Mouse (Mus musculus): ENCODE results near the gene Lyzl4. TPM values are rescaled to one million over a fixed set of nuclear protein-coding genes. Genes with fewer than 3 reads are reported as not detected.
A peak's percentile ranks its signal among the peaks of the same experiment; 100 is the strongest.

The Lyzl4 gene
- polyA plus RNA-seq, 1 experiment from 2014 or later, result not detected

DNA sequence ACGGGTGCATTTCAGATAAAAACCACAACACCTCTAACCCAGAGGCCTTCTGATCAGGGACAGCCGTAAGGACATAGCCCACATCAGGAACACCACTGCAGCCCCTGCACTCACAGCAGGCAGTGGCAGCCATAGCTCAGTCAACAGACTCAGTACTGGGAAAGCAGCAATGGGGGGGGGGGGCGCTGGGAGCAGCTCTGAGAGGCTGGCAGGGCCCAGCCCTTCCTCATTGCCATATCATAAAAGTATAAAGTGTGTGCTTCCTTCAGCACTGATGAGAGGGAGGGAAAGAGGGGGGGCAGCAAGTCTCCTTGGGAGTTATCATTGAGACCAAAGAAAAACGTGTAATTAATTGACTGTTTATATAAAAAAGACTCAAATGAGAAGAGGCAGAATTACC is 94.5 kb downstream of the Lyzl4 start:
- H3K27ac ChIP-seq (ENCODE audit: low read depth), result no peak overlapping the region
- WGBS, result 50% methylated on average over 4 of the region's 4 CpGs
- no peaks in the 10 kb centered on the region for H3K27me3 ChIP-seq (ENCODE audit: insufficient read depth, low read length)
- no peak overlapping the region for H3K9ac ChIP-seq
- no peaks in the 10 kb centered on the region for H3K4me1 ChIP-seq (ENCODE audit: insufficient read depth)
- H3K9me3 ChIP-seq (ENCODE audit: low read depth, low read length), result no peaks in the 10 kb centered on the region
- ATAC-seq (ENCODE audit: insufficient read depth) (no peak), DNase-seq (no peak)
- no peaks in the 10 kb centered on the region for H3K36me3 ChIP-seq (ENCODE audit: insufficient read depth)
- H3K4me3 ChIP-seq (ENCODE audit: low read depth, low read length), result no peak overlapping the region
- no peak for TF ChIP-seq CTCF (IDR thresholded peaks at IDR 0.05; ENCODE audit: low read depth)
- H3K4me2 ChIP-seq, result no peak overlapping the region

DNA sequence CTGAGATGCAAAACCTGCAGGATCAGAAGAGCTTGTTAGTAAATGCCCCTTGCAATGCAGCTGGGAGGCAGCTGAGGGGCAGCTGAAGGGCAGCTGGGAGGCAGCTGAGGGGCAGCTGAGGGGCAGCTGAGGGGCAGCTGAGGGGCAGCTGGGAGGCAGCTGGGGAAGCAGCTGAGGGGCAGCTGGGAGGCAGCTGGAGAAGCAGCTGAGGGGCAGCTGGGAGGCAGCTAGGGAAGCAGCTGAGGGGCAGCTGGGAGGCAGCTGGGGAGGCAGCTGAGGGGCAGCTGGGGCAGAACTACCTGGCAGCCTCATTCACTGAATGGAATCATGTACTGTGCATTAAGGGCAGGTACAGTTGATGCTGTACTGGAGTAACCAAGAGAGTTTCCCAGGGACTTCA is 100.4 kb downstream of the Lyzl4 start:
- H3K27ac ChIP-seq (ENCODE audit: low read depth), result no peak overlapping the region; the same call in 1 of the 2 replicates
- no peak for TF ChIP-seq CTCF (IDR thresholded peaks at IDR 0.05; ENCODE audit: low read depth)
- H3K9ac ChIP-seq, result no peak overlapping the region
- H3K4me3 ChIP-seq (ENCODE audit: low read depth, low read length), result no peak overlapping the region
- no peak for ATAC-seq (ENCODE audit: insufficient read depth)
- DNase-seq, result no peak
- H3K36me3 ChIP-seq (ENCODE audit: insufficient read depth), result no peaks in the 10 kb centered on the region
- no peak overlapping the region for H3K4me2 ChIP-seq
- 0 out of 2 replicates have a peak, but pooled peaks cover 2% of the 10 kb centered on the region for H3K9me3 ChIP-seq (ENCODE audit: low read depth, low read length)
- H3K4me1 ChIP-seq (ENCODE audit: insufficient read depth), result no peaks in the 10 kb centered on the region
- no peaks in the 10 kb centered on the region for H3K27me3 ChIP-seq (ENCODE audit: insufficient read depth, low read length)

DNA sequence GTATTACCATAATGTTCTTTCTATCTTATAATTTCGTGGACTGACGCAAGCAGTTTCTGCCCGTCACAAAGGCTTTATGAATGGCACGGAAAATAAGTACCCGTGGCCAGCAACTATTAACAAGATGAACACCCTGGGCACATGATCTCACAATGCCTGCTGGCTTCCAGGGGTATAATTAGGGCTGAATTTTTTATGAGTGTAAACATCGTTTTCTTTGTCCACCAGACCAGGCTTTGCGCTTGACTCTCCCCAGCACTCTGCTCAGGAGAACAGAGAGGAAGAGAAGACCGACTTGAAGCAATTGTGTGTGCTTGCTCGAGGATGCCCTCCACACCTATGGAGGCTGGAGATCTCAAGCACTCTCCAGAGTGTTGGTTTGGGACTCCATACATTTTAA is 109.3 kb downstream of the Lyzl4 start:
- 75% methylated on average over 9 of the region's 9 CpGs for WGBS
- H3K36me3 ChIP-seq (ENCODE audit: insufficient read depth), result no peaks in the 10 kb centered on the region
- 0 out of 2 replicates have a peak, but pooled peaks cover 5% of the 10 kb centered on the region for H3K9me3 ChIP-seq (ENCODE audit: low read depth, low read length)
- no peak overlapping the region for H3K9ac ChIP-seq
- DNase-seq (peak; percentile 15), ATAC-seq (ENCODE audit: insufficient read depth) (no peak)
- no peak overlapping the region for H3K4me2 ChIP-seq
- TF ChIP-seq CTCF (IDR thresholded peaks at IDR 0.05; ENCODE audit: low read depth), result no peak
- H3K27me3 ChIP-seq (ENCODE audit: insufficient read depth, low read length), result no peaks in the 10 kb centered on the region
- no peak overlapping the region for H3K4me3 ChIP-seq (ENCODE audit: low read depth, low read length)
- no peaks in the 10 kb centered on the region for H3K4me1 ChIP-seq (ENCODE audit: insufficient read depth)
- no peak overlapping the region for H3K27ac ChIP-seq (ENCODE audit: low read depth)

DNA sequence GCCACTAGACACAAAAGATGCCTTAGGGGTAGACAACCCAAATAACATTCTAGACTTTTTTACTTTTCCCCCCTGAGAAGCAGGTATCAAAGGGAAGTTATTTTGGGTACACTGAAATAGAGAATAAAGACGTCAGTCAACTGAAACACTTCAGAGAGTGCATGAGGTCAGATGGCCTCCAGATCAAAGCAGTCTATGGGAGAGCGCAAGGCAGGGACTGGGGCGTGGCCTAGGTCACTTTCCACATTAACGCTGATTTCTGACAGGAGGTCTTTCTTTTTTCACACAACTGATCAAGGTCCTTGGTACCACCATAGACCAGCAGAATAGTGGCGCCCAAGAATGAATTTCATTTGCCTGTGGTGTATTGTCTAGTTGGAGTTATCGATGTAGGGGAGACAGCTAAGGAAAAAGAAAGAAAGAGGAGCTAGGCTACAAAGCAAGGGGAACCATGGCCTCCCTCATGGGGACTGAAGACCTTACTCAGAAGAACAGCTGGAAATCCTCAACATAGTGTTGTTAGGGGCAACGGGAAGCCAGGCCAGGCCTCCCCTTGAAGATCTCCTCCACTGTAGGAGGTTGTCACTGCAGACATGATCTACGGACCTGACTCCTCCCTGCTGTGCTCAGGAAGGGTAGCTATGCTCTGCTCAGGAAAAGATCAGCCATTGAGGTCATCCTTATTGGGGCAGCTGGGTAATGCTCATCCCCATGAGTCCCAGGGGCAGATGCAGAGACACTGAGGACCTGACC is 113.1 kb downstream of the Lyzl4 start:
- H3K27ac ChIP-seq (ENCODE audit: low read depth), result no peak overlapping the region
- H3K9ac ChIP-seq, result no peak overlapping the region
- no peaks in the 10 kb centered on the region for H3K27me3 ChIP-seq (ENCODE audit: insufficient read depth, low read length)
- H3K4me2 ChIP-seq, result no peak overlapping the region
- 54% methylated on average over 8 of the region's 8 CpGs for WGBS
- no peak for TF ChIP-seq CTCF (IDR thresholded peaks at IDR 0.05; ENCODE audit: low read depth)
- H3K4me1 ChIP-seq (ENCODE audit: insufficient read depth), result no peaks in the 10 kb centered on the region
- no peak overlapping the region for H3K4me3 ChIP-seq (ENCODE audit: low read depth, low read length)
- no peak for ATAC-seq (ENCODE audit: insufficient read depth)
- H3K36me3 ChIP-seq (ENCODE audit: insufficient read depth), result no peaks in the 10 kb centered on the region
- H3K9me3 ChIP-seq (ENCODE audit: low read depth, low read length), result no peaks in the 10 kb centered on the region
- peak; percentile 48 for DNase-seq

Other genes starting within 250 kb of the Lyzl4 start
- gene Cck, start 146.4 kb downstream of the Lyzl4 start, polyA plus RNA-seq (2014; fragmentation: Nextera tagmentation; extraction: Ambion mirVana), result not detected in 2 replicates
- 0.47 and 0.54 TPM in 2 replicates for gene Vipr1, start 620 bp upstream of the Lyzl4 start, polyA plus RNA-seq (2014; fragmentation: Nextera tagmentation; extraction: Ambion mirVana)
- 8.1 and 9.6 TPM in 2 replicates for gene Sec22c, start 63.4 kb upstream of the Lyzl4 start, polyA plus RNA-seq (2014; fragmentation: Nextera tagmentation; extraction: Ambion mirVana)
- gene Ss18l2, start 68.2 kb upstream of the Lyzl4 start, polyA plus RNA-seq (2014; fragmentation: Nextera tagmentation; extraction: Ambion mirVana), result 105 and 109 TPM in 2 replicates
- 70.4 and 74.2 TPM in 2 replicates for gene Nktr, start 77.1 kb upstream of the Lyzl4 start, polyA plus RNA-seq (2014; fragmentation: Nextera tagmentation; extraction: Ambion mirVana)
- 13.6 and 13.8 TPM in 2 replicates for gene Zfp651, start 117.2 kb upstream of the Lyzl4 start, polyA plus RNA-seq (2014; fragmentation: Nextera tagmentation; extraction: Ambion mirVana)
- 0.17 and 0.30 TPM in 2 replicates for gene Klhl40, start 135.5 kb upstream of the Lyzl4 start, polyA plus RNA-seq (2014; fragmentation: Nextera tagmentation; extraction: Ambion mirVana)
- 0.34 and 0.91 TPM in 2 replicates for gene Hhatl, start 150.4 kb upstream of the Lyzl4 start, polyA plus RNA-seq (2014; fragmentation: Nextera tagmentation; extraction: Ambion mirVana)
- 0.39 and 0.78 TPM in 2 replicates for gene Ccdc13, start 197.4 kb upstream of the Lyzl4 start, polyA plus RNA-seq (2014; fragmentation: Nextera tagmentation; extraction: Ambion mirVana)
- 163 and 169 TPM in 2 replicates for gene Higd1a, start 216.3 kb upstream of the Lyzl4 start, polyA plus RNA-seq (2014; fragmentation: Nextera tagmentation; extraction: Ambion mirVana)